Mouse (Mus musculus) urinary bladder, postnatal 4 days (tissue): ENCODE measurements around the gene Gm28042.

Source experiments
- DNase-seq, 2 experiments: peaks; one replicate each; pipeline ENCODE4 v3.0.0; 2021 to 2022; ENCODE audit warnings: low spot score in 2 of 2

The Gm28042 gene

DNA sequence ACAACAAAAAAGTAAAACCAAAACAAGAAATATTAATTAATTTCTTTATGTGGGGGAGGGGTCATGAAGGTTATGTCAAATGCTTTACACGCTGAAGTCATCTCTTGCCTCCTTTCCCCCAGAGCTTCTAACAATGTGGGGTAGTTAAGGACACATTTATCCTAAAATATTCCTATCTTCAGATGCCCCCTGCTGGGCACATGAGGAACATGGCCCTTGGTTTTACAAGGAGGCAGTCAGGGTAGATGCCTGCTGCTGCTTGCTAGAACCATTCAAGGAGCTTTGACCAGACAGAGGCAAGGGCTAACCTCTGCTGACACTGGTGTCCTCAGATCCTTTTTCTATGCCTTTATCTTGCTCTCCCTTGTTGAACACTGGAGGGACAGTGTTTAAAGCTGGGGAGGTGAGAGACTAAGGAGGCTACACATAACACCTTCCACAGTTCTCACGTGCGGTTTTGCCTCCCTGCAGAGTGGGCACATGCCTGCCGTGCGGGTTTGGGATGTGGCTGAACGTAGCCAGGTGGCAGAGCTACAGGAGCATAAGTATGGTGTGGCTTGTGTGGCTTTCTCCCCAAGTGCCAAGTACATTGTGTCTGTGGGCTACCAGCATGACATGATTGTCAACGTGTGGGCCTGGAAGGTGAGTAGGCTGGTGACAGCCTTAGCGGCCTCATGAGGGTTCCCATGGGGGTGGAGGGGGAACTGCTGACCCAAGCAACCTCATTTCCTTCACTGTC, 15.7 kb upstream of the Gm28042 start:
- no peak for DNase-seq

DNA sequence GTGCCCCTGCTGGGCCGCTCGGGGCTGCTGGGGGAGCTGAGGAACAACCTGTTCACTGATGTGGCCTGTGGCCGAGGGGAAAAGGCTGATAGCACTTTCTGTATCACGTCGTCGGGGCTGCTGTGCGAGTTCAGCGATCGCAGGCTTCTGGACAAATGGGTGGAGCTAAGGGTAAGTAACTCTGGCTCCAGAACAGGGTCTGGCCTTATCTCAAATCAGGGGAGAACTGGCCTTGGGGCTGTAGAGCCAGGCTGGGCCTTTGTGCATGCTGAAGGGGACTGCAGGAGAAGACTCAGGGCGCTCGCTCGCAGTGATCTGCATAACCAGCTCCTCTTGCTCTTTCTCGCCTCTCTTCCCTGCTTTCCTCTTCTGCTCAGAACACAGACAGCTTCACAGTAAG, 14.4 kb upstream of the Gm28042 start:
- no peak for DNase-seq

DNA sequence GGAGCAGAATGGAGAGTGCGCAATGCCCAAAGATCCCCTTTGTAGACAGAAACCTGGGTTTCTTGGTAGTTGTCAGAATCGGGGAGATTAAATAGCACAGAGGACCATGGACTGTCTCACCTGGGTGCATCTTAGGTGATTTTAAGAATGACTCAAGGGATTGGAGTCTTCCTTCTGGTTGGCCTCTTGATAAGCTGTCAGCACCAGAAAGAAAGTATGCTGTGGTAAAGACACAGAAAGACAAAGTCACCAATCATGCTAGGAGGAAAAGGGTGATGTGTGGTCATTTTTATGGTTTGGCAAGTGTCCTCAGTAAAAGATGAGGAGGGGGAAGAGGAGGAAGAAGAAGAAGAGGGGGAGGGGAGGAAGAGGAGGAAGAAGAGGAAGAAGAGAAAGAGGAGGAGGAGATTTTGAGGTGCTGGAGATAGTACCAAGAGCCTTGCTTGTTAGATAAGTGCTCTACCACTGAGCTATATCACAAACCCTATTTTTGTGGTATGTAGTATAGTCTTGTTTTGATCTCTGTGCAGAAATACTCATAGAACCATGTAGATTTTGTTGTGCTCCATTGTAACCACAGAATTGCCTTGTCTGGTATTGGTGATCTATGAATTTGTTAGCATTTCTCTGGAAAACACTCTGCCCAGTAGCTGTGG, 13.3 kb upstream of the Gm28042 start:
- DNase-seq: no peak

DNA sequence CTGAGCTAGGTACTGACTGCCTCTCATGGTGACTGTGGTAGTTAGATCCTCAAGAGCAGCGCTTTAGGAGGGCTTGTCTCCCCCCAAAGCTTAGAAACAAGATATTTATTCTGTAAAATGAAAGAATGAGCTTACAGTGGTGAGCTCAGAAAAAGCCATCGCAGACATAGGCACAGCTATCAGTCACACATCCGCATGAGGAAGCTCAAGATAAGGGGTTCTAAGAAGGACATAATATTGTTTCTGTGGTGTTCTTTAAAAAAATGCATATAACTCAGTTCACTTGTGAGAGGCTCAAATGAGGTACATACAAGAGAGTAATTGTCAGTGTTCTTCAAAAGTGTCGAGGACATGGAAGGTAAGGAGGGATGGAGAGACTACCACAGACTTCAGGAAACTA, 11.4 kb upstream of the Gm28042 start:
- DNase-seq: no peak

DNA sequence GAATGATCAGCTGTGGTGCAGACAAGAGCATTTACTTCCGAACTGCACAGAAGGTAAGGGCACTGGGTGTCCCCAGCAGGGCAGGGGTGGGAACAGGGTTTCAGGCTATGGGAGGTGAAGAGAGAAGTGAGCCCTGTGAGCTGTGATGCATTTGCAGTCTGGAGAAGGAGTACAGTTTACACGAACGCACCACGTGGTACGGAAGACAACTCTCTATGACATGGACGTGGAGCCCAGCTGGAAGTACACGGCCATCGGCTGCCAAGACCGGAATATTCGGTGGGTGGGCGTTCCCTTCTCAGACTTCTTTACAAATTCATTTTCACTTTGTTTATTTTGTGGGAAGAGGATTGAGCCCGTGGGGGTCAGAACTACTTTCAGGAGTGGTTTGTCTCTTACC, 9.7 kb upstream of the Gm28042 start:
- no peak for DNase-seq

DNA sequence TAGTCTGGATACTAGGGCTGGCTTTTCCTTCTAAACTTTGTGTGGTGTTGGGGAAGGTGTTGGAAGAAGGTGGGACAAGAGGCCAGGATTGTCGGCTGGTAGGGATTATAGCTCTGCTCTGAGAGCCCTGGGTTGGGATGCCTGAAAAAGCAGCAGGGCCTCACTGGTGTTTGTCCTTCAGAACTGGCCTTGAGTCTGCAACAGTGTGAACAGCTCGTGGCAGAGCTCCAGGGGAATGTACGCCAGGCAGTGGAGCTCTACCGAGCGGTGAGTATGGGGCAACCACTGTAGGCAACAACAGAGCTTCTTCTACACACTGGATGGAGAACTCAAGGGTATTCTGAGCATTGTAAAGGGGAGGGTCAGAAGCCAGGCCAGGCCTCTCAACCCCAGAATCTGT, 3.0 kb upstream of the Gm28042 start:
- no peak for DNase-seq

DNA sequence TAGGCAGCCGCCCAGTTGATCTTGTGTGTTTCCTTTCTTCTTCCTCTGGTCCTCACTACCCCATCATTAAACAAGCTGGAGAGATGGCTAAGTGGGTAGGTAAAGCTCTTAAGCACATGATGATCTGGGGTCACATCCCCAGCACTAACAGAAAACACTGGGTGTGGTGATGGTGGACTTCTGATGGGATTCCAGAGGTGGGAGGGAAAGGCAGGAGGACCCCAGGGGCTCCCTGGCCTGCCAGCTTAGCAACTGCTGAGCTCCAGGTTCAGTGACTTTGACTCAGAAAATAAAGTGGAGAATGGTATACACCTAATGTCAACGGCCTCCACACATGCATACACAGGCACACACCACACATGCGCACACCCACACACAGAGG, 648 bp downstream of the Gm28042 start:
- DNase-seq: no peak

DNA sequence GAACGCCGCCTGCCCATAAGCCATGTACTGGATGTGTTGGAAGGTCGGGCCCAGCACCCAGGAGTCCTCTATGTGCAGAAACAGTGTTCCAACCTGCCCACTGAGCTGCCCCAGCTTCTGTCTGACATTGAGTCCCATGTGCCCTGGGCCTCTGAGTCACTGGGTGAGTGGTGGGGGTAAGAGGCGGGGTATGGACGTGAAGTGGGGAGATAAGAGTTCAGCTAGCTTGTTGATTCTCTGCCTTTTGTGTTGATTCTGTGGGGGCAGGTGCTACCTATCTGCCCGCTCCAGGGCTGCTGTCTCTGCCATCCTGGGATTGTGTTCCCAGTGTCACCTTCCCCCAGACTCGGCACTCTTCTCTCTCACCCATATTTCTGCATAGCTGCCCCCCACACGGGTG, 3.1 kb downstream of the Gm28042 start:
- no peak for DNase-seq

DNA sequence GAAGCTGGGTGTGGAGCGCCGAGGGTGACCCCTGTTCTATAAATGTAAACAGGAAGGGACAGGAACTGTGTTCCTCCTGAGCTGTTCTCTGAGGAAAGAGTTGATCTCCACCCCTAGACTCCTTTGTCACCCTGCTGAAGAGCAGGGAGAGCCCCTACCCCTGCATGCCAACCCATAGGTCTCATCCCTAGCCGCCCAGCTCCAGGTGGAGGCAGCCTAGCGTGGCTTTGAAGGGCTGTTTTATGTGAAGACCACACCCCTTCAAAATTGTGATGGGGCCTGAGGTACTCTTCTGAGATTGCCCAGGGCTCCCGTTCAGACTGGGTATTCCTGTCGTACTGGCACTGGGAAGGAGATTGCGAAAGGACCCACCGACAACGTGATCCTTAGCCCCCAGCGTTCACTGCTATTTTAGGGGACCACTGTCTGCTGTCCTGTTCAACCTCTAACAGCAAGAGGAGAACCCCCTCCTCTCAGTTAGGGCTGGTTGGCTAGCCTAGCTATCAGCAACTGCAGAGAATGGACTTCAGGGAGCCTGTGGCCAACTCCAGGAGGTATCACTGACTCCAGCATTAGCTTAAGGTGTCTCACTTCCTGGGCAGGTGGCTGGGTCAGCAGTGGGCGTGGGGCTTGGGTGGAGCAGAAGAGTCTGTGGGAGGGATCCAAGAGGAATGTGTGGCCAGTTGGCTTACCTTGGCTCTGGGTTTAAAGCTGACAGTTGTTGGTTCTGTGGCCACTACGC, 5.6 kb downstream of the Gm28042 start, which contains the start of gene Pla2g4b:
Gene Pla2g4b (plus strand): TSS at position 692 of the 742 bp plus-strand sequence.
- no peak for DNase-seq

DNA sequence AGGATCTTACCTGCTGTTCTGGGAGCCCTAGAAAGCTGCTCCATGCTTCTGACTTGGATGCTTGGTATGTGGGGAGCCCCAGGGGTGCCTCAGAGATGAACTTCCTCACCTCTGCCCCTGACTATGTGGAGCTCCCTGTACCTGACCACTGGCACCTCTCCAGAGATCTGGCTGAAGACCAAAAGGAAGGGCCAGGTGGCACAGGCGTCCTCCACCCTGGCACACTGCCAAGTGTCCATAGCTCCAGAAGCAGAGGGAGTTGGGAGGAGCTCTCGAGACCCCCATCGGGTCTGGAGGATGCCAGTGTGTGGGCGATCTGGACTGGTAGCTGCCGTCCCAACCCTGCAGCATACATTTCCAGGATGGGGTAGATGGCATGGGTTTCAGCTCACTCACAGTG, 6.4 kb downstream of the Gm28042 start:
- no peak for DNase-seq

DNA sequence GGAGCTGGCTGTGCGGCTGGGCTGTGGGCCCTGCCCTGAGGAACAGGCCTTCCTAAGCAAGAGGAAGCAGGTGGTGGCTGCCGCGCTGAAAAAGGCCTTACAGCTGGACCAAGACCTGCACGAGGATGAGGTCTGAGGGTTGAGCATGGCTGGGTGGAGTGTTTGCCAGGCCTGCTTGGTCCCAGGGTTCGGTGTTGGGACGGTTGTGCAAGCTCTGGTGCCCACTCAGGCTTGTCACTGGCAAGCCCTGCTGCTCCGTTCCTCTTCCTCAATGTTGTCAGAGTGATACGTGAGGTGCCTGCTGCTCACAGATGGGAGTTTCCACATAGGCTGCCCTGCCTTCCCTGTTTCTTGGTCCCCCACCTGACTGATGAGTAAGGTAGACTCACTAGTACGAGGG, 10.5 kb downstream of the Gm28042 start:
- DNase-seq: no peak

DNA sequence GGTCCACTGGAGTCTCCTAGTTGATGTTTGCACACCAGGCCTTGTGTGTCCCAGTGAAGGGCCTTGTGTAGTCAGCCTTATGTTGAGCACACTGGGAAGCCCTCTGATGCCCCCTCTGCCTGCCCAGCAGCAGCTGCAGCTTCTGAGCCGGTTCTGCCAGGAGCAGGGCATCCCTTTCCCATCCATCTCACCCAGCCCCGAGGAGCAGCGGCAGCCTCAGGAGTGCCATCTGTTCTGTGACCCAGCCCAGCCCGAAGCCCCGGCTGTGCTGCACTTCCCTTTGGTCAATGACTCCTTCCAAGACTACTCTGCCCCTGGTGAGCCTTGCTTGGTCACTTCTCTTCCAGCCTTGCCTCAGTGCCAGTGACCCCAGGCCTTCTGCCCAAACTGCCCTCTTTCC, 13.7 kb downstream of the Gm28042 start:
- DNase-seq: no peak

DNA sequence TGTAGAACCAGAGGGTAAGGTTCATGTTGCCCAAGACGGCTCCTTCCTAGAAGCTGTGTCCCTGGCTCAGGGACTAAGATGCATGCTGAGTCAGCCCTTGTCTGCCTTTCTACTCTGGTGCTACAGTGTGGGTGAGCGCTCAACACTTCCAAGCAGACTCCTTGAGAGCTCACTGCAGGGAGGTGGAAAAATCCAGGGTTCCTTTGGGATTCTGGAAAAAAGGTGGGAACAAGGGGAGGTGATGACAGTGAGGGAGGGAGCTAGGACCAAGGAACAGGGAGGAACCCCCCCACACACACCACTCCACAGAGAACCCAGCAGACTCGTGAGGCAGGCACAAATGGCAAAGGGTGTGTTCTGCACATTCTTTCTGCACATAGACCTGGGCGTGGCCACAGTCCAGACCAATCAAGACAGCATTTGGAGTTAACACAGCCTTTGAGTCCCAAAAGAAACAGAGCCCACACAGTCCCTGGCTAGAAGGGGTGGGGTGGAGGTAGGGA, 16.9 kb downstream of the Gm28042 start:
- DNase-seq: no peak

DNA sequence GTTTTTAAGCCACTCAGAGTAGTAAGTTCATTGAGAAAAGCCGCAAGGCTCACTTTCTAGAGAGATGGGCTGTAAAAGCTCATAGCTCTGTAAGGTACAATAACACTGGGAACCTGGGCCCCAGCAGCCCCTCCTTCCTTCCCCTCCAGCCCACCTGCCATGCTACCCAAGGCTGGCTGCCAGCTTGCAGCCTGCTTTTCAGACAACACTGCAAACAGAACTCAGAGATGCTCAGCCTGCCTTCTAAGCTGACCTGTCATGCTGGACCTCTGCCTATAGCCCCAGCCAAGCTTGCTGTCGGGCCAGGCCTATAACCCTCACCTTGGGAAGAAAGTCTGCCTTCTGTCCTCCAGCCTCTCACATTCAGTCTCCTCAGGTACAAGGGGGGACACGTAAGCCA, 17.4 kb downstream of the Gm28042 start:
- DNase-seq: no peak

DNA sequence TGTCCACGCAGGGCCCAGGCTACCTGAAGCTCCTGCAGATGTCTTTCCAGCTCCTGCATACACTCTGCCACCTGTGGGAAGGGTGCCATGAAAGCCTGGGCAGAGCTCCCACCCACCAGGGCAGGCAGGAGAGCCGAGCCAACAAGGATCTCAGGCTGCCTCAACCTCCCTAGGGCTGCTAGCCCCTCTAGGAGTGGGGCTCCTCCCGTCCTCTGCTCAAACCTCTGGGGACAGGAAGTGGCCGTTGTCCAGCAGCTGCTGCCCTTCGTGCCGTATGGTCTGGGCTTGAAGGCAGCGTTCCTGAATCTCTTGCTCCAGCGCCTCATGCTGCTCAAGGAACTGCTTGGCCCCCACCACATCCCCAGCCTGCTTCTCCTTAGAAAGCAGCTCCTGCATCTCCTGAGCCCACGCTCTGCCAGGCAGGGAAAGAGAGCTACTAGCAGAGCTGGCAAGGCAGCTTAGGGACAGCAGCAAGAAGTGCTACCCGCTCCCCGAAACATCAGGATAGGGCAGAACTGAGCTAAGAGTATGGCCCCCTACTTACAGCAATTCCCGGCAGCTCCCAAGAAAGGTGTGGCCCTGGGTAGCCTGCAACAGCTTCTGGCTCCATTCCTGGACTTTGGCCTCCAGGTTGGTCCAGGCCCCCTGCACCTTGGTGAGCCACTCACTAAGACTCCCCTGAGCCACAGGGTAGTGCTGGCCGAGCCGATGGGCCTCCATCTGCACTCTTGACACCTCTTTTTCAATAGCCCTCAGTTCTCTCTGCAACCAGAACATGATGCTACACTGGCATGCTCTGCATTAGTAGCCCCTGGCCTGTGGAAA, 19.4 kb downstream of the Gm28042 start:
- DNase-seq: no peak

DNA sequence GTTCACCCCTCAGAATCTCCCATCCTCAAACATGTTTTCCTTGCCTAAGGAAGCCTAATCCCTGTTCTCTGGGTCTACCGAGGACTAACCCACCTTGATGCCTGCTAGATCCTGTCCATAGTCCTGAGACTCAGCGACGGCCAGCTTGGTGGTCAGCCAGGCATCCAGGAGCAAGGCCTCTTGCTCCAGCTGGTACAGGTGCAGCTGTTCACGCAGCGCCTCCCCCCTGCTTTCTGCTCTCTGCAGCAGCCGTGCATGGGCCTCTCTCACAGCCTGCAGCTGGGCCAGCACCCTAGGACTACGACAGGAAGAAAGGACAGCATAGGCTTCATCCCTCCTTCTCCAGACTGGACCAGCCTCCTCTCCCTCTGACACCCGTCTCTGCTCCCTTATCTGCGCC, 20.9 kb downstream of the Gm28042 start:
- DNase-seq: no peak

DNA sequence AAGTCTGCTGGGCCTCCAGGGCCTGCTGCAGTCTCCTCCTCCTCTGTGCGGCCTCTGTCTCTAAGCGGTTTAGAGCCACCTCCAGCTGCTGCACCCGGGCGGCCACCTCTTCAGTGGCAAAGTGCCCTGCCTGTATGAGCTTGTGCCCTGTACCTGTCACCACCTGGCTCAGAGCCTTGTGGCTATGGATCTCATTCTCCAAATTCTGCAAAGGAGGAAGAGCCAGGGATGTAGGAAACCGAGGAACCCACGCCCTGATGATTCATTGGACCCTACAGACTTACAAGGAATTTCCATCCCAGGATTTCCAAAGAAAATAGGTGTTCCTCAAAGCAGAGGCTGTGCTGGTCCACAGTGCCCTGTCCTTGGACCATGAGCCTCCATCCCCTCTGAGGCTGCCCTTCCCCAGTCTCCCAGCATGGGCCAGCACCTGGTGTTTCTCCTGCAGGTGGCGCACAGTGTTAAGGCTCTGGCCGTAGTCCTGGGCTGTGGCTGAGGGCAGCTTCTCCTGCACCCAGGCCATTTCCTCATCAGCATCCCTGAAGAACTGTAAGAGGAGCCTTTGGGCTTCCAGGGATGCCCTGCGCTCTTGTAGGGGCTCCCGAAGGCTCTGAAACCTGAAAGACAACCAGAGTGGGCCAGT, 22.5 kb downstream of the Gm28042 start:
- DNase-seq: no peak

DNA sequence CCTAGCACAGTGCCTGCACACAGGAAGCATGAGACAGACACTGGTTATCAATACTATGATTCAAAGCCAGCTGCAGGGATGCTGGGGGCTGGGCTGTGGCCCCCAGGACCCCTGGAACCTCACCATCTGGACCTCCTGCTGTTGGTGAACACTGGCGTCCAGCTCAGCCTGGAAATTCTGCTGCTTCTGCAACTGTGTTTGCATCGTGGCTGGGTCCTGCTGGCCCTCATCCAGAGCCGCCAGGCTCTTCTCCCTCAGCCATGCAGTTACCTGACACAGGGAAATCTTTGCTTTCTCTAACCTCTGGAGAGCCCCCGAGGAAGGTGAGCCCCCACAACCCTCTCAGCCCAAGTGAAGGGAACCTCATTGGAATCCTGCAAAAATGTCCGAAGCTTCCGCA, 24.1 kb downstream of the Gm28042 start:
- no peak for DNase-seq

DNA sequence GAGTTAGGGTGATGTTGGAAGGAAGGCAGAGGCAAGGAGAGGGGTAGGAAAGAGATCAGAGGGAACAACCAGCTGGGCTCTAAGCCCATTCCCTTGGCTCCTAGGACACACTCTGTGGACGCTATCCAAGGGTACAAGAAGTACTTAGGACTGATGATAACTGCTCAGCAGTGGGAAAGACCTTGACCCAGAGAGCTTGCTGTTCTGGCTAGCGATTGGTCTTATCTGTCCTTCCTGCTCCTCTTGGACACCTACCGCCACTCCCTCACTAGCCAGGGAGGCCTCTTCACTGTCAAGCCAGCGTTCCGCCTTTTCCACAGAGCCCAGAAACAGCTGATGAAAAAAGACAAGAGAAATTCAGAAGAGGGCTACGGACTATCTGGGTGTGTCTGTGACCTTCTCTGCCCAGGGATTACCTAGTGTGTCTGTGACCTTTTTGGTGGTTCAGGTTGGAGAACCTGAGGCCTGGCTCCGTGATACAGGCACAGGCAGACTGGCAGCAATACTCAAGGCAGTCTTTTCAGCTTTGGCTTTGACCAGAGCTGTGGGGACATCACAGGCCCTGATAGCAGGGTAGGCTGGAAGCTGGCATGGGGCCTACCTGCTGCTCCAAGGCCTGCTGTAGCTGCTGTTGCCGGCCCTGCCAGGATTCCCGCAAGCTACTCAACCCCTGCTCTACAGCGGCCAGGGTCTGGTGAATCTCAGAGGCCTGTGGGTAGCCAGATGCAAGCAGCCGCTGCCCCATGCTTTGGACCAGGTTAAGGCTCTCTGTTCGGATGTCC, 27.7 kb downstream of the Gm28042 start:
- DNase-seq: no peak

DNA sequence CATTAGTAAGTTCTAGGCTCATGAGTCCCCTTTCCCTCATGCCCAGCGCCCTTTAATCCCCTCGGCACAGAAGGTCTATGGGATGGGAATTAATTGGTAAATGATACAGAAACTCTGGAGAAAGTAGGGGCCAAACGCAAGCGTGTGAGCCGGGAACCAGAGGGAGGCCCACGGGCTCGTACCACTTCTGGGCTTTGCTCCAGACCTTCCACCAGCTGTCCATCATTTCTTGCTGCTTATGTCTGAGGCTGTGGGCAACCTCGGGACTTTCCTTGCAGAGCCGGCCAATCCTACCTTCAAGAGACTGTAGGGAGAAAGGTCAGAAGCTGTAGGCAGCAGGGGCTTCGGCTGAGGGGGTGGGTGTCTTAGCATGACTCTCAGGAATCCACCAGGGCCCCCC, 28.6 kb downstream of the Gm28042 start:
- no peak for DNase-seq

DNA sequence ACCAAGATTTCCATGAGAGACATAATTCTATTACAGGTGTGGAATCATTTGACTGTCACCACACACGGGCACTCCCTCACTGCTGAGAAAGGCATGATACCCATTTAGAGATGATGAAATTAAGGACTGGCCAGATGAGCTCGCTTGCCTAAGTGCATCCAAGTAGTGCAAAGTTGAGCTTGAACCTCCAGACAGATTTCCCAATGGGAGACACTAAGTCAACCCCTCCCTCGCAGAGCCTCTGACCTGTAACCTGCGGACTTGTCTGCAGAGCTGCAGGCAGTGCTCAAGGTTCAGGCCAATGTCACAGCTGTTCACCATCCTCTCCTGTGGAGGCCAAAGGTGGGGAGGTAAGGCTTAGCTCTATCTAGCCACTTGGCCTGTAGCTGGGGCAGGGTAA, 31.5 kb downstream of the Gm28042 start:
- DNase-seq: no peak
